ENCODE assay signal across 14 mouse cellular contexts in the genomic region with DNA sequence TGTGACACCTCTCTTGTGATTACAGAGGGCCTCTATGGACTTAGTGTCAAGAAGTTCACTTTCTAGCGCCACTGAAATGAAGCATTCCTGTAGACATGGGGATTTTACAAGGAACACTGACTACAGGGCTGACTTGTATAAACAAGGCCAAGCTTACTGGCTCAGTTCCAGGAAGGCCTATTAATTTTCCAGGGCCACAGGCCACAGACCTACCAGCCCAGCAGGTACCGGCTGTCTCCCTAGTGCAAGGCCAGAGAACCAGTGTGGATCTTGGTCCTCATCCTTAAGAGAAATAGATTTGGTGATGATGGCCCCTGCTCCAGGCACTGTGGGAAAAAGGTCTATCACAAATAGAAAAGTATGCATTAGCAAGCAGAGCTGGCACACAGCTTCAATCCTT.
DNase-seq lines count a peak whose midpoint lies in the region; ATAC-seq and TF ChIP-seq lines count a peak whose summit lies in the region.
"Had no signal": no experiment of that assay in that cellular context is flagged by ENCODE, and none has a peak within 500 bp of the region (broad histone marks: within the 10 kb centered on the region; RNA-seq: fewer than 3 reads in every experiment).

No protein-coding gene starts in this region.

- H3K4me3 ChIP-seq in lung, embryonic 14.5 days (ENCODE audit: low read depth, low read length), result no peak overlapping the region
- no peak overlapping the region for H3K4me3 ChIP-seq in intestine, postnatal 0 days (ENCODE audit: low read depth, low read length)
- H3K4me3 ChIP-seq: embryonic facial prominence, embryonic 10.5 days; left cerebral cortex, adult 2 months; stomach, embryonic 15.5 days had no signal

- no peak for TF ChIP-seq CTCF in lung, embryonic 14.5 days (IDR thresholded peaks at IDR 0.05; ENCODE audit: low read depth)
- no peak for TF ChIP-seq CTCF in intestine, postnatal 0 days (IDR thresholded peaks at IDR 0.05; ENCODE audit: low read depth)

- no peak for ATAC-seq in lung, embryonic 14.5 days (ENCODE audit: insufficient read depth)
- no peak for ATAC-seq in intestine, postnatal 0 days
- ATAC-seq: hindbrain, embryonic 16.5 days had no signal

- WGBS in lung, embryonic 14.5 days, result 19% methylated on average over 2 of the region's 2 CpGs
- 36% methylated on average over 2 of the region's 2 CpGs for WGBS in intestine, postnatal 0 days

- H3K9me3 ChIP-seq in lung, embryonic 14.5 days (ENCODE audit: low read depth, low read length), result no peaks in the 10 kb centered on the region
- no peaks in the 10 kb centered on the region for H3K9me3 ChIP-seq in intestine, postnatal 0 days (ENCODE audit: control insufficient read depth)
- H3K9me3 ChIP-seq: embryonic facial prominence, embryonic 10.5 days; stomach, embryonic 15.5 days had no signal

- no peak overlapping the region for H3K9ac ChIP-seq in lung, embryonic 14.5 days
- H3K9ac ChIP-seq in intestine, postnatal 0 days (ENCODE audit: low read depth, low read length), result no peak overlapping the region
- H3K9ac ChIP-seq: stomach, embryonic 15.5 days had no signal

- no peaks in the 10 kb centered on the region for H3K4me1 ChIP-seq in lung, embryonic 14.5 days (ENCODE audit: insufficient read depth)
- no peaks in the 10 kb centered on the region for H3K4me1 ChIP-seq in intestine, postnatal 0 days (replicated peaks; ENCODE audit: control insufficient read depth, insufficient read depth, low read length)
- H3K4me1 ChIP-seq: stomach, embryonic 15.5 days had no signal

- DNase-seq in adrenal gland, postnatal 10 days, result peak; percentile 56
- no peak for DNase-seq in adrenal gland, adult 8-10 months
- peak; percentile 51 for DNase-seq in lung, embryonic 14.5 days
- DNase-seq in lung, postnatal 25 days (ENCODE audit: low spot score), result no peak
- DNase-seq in fat pad, adult 2 months (ENCODE audit: extremely low read depth, low read depth, low spot score), result peak; percentile 37
- DNase-seq in lung, postnatal 36 days, result peak; percentile 9
- DNase-seq in thymus, postnatal 0 days (ENCODE audit: low spot score), result no peak
- DNase-seq: midbrain, embryonic 14.5 days; thymus, postnatal 4 days had no signal

- H3K36me3 ChIP-seq in lung, embryonic 14.5 days (ENCODE audit: insufficient read depth), result no peaks in the 10 kb centered on the region
- no peaks in the 10 kb centered on the region for H3K36me3 ChIP-seq in intestine, postnatal 0 days (ENCODE audit: control insufficient read depth, insufficient read depth)
- H3K36me3 ChIP-seq: embryonic facial prominence, embryonic 10.5 days; stomach, embryonic 15.5 days had no signal

- no peak overlapping the region for H3K27ac ChIP-seq in lung, embryonic 14.5 days (ENCODE audit: low read depth)
- no peak overlapping the region for H3K27ac ChIP-seq in intestine, postnatal 0 days (ENCODE audit: low read depth, low read length)
- H3K27ac ChIP-seq: embryonic facial prominence, embryonic 10.5 days; left cerebral cortex, adult 2 months; stomach, embryonic 15.5 days had no signal

- H3K27me3 ChIP-seq in lung, embryonic 14.5 days (ENCODE audit: insufficient read depth, low read length), result no peaks in the 10 kb centered on the region
- no peaks in the 10 kb centered on the region for H3K27me3 ChIP-seq in intestine, postnatal 0 days (replicated peaks; ENCODE audit: control insufficient read depth, insufficient read depth, low read length)
- H3K27me3 ChIP-seq: stomach, embryonic 15.5 days had no signal

- H3K4me2 ChIP-seq in lung, embryonic 14.5 days, result no peak overlapping the region
- no peak overlapping the region for H3K4me2 ChIP-seq in intestine, postnatal 0 days (replicated peaks; ENCODE audit: low read depth)
- H3K4me2 ChIP-seq: stomach, embryonic 15.5 days had no signal

Comparison
In these comparisons a context has a peak if more than half of its experiments do, and no peak if none do; other contexts are left out.
1. DNase-seq: peak in adrenal gland, postnatal 10 days (single experiment), lung, embryonic 14.5 days (single experiment), fat pad, adult 2 months (single experiment) and lung, postnatal 36 days (single experiment); none in adrenal gland, adult 8-10 months (single experiment), lung, postnatal 25 days (single experiment) and thymus, postnatal 0 days (single experiment).